Mouse (Mus musculus): ENCODE results near the gene Ninl.

GRCm38 (mm10) chr2:150902347-150902746 is 136.8 kb downstream of the Ninl start:
- TF ChIP-seq TAL1 (IDR thresholded peaks at IDR 0.05; ENCODE audit: low read length): no peak
- TF ChIP-seq GATA1 (IDR thresholded peaks at IDR 0.05; ENCODE audit: low read length): no peak
